Mouse (Mus musculus): Measurements from ENCODE around the gene Dmd. TPM values are rescaled to one million over a fixed set of nuclear protein-coding genes. Genes with fewer than 3 reads are reported as not detected.

Gene Dmd
- polyA plus RNA-seq, 1 experiment from 2014 or later, result 27.7 TPM

- Histone ChIP-seq H3K9me3 (no peaks in the 10 kb centered on the region), H3K27me3 (replicated peaks) (no peaks in the 10 kb centered on the region), H3K27ac (replicated peaks) (no peak overlapping the region), H3K4me3 (no peak overlapping the region), H3K4me2 (no peak overlapping the region), H3K4me1 (peaks cover 10% of the 10 kb centered on the region; the same call in 1 of the 2 replicates), H3K9ac (no peak overlapping the region), H3K36me3 (no peaks in the 10 kb centered on the region)
- no peak for ATAC-seq (ENCODE audit: extremely low read depth, insufficient number of reproducible peaks, low FRiP score, low TSS enrichment)
- 40% methylated on average over 4 of the region's 4 CpGs for WGBS
Observed at GRCm38 (mm10) chrX:85073602-85074001, 2124.9 kb downstream of the Dmd start.

- Histone ChIP-seq H3K27me3 (replicated peaks) (no peaks in the 10 kb centered on the region), H3K9me3 (no peaks in the 10 kb centered on the region), H3K27ac (replicated peaks) (0 out of 2 replicates have a peak overlapping the region, but pooled peaks have one; percentile 24), H3K4me1 (peaks cover 10% of the 10 kb centered on the region; the same call in 1 of the 2 replicates), H3K36me3 (no peaks in the 10 kb centered on the region), H3K4me2 (no peak overlapping the region), H3K9ac (no peak overlapping the region), H3K4me3 (no peak overlapping the region)
- 58% methylated on average over 1 of the region's 1 CpGs for WGBS
- no peak for ATAC-seq (ENCODE audit: extremely low read depth, insufficient number of reproducible peaks, low FRiP score, low TSS enrichment)
Observed at GRCm38 (mm10) chrX:85076845-85077244, 2128.2 kb downstream of the Dmd start.

GRCm38 (mm10) chrX:85077605-85078004, 2128.9 kb downstream of the Dmd start:
- no peak overlapping the region for H3K4me2 ChIP-seq
- no peak overlapping the region for H3K9ac ChIP-seq
- H3K9me3 ChIP-seq, result no peaks in the 10 kb centered on the region
- no peak overlapping the region for H3K27ac ChIP-seq (replicated peaks)
- no peaks in the 10 kb centered on the region for H3K36me3 ChIP-seq
- 68% methylated on average over 1 of the region's 1 CpGs for WGBS
- no peak for ATAC-seq (ENCODE audit: extremely low read depth, insufficient number of reproducible peaks, low FRiP score, low TSS enrichment)
- peaks cover 10% of the 10 kb centered on the region; the same call in 1 of the 2 replicates for H3K4me1 ChIP-seq
- H3K27me3 ChIP-seq (replicated peaks), result no peaks in the 10 kb centered on the region
- no peak overlapping the region for H3K4me3 ChIP-seq

- no peaks in the 10 kb centered on the region for H3K27me3 ChIP-seq (replicated peaks)
- no peak overlapping the region for H3K27ac ChIP-seq (replicated peaks)
- peaks cover 12% of the 10 kb centered on the region for H3K4me1 ChIP-seq
- H3K9ac ChIP-seq, result no peak overlapping the region
- no peaks in the 10 kb centered on the region for H3K9me3 ChIP-seq
- no peak for ATAC-seq (ENCODE audit: extremely low read depth, insufficient number of reproducible peaks, low FRiP score, low TSS enrichment)
- WGBS, result 63% methylated on average over 2 of the region's 2 CpGs
- H3K4me3 ChIP-seq, result no peak overlapping the region
- no peak overlapping the region for H3K4me2 ChIP-seq
- H3K36me3 ChIP-seq, result no peaks in the 10 kb centered on the region
Observed at GRCm38 (mm10) chrX:85079174-85079573, 2130.5 kb downstream of the Dmd start.

GRCm38 (mm10) chrX:85084237-85085153, 2135.8 kb downstream of the Dmd start:
- H3K4me1 ChIP-seq, result peaks cover 12% of the 10 kb centered on the region; the same call in 1 of the 2 replicates
- no peaks in the 10 kb centered on the region for H3K27me3 ChIP-seq (replicated peaks)
- no peaks in the 10 kb centered on the region for H3K36me3 ChIP-seq
- no peak overlapping the region for H3K4me2 ChIP-seq
- ATAC-seq (ENCODE audit: extremely low read depth, insufficient number of reproducible peaks, low FRiP score, low TSS enrichment), result no peak
- no peak overlapping the region for H3K9ac ChIP-seq
- H3K27ac ChIP-seq (replicated peaks), result peak overlapping the region; percentile 28; the same call in 1 of the 2 replicates
- 43% methylated on average over 8 of the region's 8 CpGs for WGBS
- H3K9me3 ChIP-seq, result no peaks in the 10 kb centered on the region
- H3K4me3 ChIP-seq, result no peak overlapping the region

GRCm38 (mm10) chrX:85089506-85089905, 2140.8 kb downstream of the Dmd start:
- WGBS, result 67% methylated on average over 7 of the region's 7 CpGs
- H3K4me2 ChIP-seq, result no peak overlapping the region
- no peaks in the 10 kb centered on the region for H3K9me3 ChIP-seq
- H3K4me1 ChIP-seq, result peaks cover 7% of the 10 kb centered on the region; the same call in 1 of the 2 replicates
- no peak overlapping the region for H3K4me3 ChIP-seq
- H3K27me3 ChIP-seq (replicated peaks), result no peaks in the 10 kb centered on the region
- H3K9ac ChIP-seq, result no peak overlapping the region
- no peaks in the 10 kb centered on the region for H3K36me3 ChIP-seq
- ATAC-seq (ENCODE audit: extremely low read depth, insufficient number of reproducible peaks, low FRiP score, low TSS enrichment), result no peak
- no peak overlapping the region for H3K27ac ChIP-seq (replicated peaks)

- Histone ChIP-seq H3K36me3 (no peaks in the 10 kb centered on the region), H3K4me2 (no peak overlapping the region), H3K27ac (replicated peaks) (no peak overlapping the region), H3K4me3 (no peak overlapping the region), H3K9ac (no peak overlapping the region), H3K4me1 (no peaks in the 10 kb centered on the region), H3K27me3 (replicated peaks) (no peaks in the 10 kb centered on the region), H3K9me3 (no peaks in the 10 kb centered on the region)
- no peak for ATAC-seq (ENCODE audit: extremely low read depth, insufficient number of reproducible peaks, low FRiP score, low TSS enrichment)
Observed at GRCm38 (mm10) chrX:85093354-85093753, 2144.7 kb downstream of the Dmd start.

GRCm38 (mm10) chrX:85098691-85099090, 2150.0 kb downstream of the Dmd start:
- Histone ChIP-seq H3K9ac (no peak overlapping the region), H3K9me3 (no peaks in the 10 kb centered on the region), H3K4me3 (no peak overlapping the region), H3K36me3 (no peaks in the 10 kb centered on the region), H3K27me3 (replicated peaks) (no peaks in the 10 kb centered on the region), H3K4me2 (no peak overlapping the region), H3K4me1 (no peaks in the 10 kb centered on the region), H3K27ac (replicated peaks) (no peak overlapping the region)
- ATAC-seq (ENCODE audit: extremely low read depth, insufficient number of reproducible peaks, low FRiP score, low TSS enrichment), result no peak

GRCm38 (mm10) chrX:85112418-85112817, 2163.7 kb downstream of the Dmd start:
- no peak overlapping the region for H3K9ac ChIP-seq
- no peaks in the 10 kb centered on the region for H3K4me1 ChIP-seq
- no peak for ATAC-seq (ENCODE audit: extremely low read depth, insufficient number of reproducible peaks, low FRiP score, low TSS enrichment)
- H3K4me2 ChIP-seq, result no peak overlapping the region
- no peak overlapping the region for H3K4me3 ChIP-seq
- H3K9me3 ChIP-seq, result no peaks in the 10 kb centered on the region
- no peaks in the 10 kb centered on the region for H3K27me3 ChIP-seq (replicated peaks)
- H3K27ac ChIP-seq (replicated peaks), result no peak overlapping the region
- H3K36me3 ChIP-seq, result no peaks in the 10 kb centered on the region

- H3K27me3 ChIP-seq (replicated peaks), result no peaks in the 10 kb centered on the region
- no peak overlapping the region for H3K4me2 ChIP-seq
- no peaks in the 10 kb centered on the region for H3K9me3 ChIP-seq
- no peak overlapping the region for H3K4me3 ChIP-seq
- no peak overlapping the region for H3K27ac ChIP-seq (replicated peaks)
- H3K4me1 ChIP-seq, result no peaks in the 10 kb centered on the region
- no peak overlapping the region for H3K9ac ChIP-seq
- 68% methylated on average over 3 of the region's 3 CpGs for WGBS
- no peak for ATAC-seq (ENCODE audit: extremely low read depth, insufficient number of reproducible peaks, low FRiP score, low TSS enrichment)
- no peaks in the 10 kb centered on the region for H3K36me3 ChIP-seq
Observed at GRCm38 (mm10) chrX:85132706-85133105, 2184.0 kb downstream of the Dmd start.

- Histone ChIP-seq H3K36me3 (no peaks in the 10 kb centered on the region), H3K4me1 (no peaks in the 10 kb centered on the region), H3K4me2 (no peak overlapping the region), H3K27me3 (replicated peaks) (no peaks in the 10 kb centered on the region), H3K4me3 (no peak overlapping the region), H3K27ac (replicated peaks) (no peak overlapping the region), H3K9me3 (no peaks in the 10 kb centered on the region), H3K9ac (no peak overlapping the region)
- no peak for ATAC-seq (ENCODE audit: extremely low read depth, insufficient number of reproducible peaks, low FRiP score, low TSS enrichment)
- WGBS, result 75% methylated on average over 5 of the region's 5 CpGs
Observed at GRCm38 (mm10) chrX:85137293-85137692, 2188.6 kb downstream of the Dmd start.

GRCm38 (mm10) chrX:85171264-85171663, 2222.6 kb downstream of the Dmd start:
- Histone ChIP-seq H3K36me3 (no peaks in the 10 kb centered on the region), H3K4me1 (no peaks in the 10 kb centered on the region), H3K27me3 (replicated peaks) (no peaks in the 10 kb centered on the region), H3K4me2 (no peak overlapping the region), H3K4me3 (no peak overlapping the region), H3K9ac (no peak overlapping the region), H3K9me3 (no peaks in the 10 kb centered on the region), H3K27ac (replicated peaks) (no peak overlapping the region)
- 49% methylated on average over 2 of the region's 2 CpGs for WGBS
- ATAC-seq (ENCODE audit: extremely low read depth, insufficient number of reproducible peaks, low FRiP score, low TSS enrichment), result no peak

Measured in heart, embryonic 13.5 days (tissue).